In genomic region chr19:43627345-43627744, GRCm38 (mm10) we compare ENCODE assay signal across 1 mouse cellular context.
TF ChIP-seq lines count a peak whose summit lies in the region.

No protein-coding gene starts in this region.

TF ChIP-seq in MEL, 35 proteins besides CTCF, POLR2A, EP300 and RAD21 (continued from another document):
- TF ChIP-seq MYB (IDR thresholded peaks at IDR 0.05; ENCODE audit: low read depth, low read length) (no peak), TCF12 (IDR thresholded peaks at IDR 0.05; ENCODE audit: low read depth, low read length) (no peak), ZNF384 (IDR thresholded peaks at IDR 0.05; ENCODE audit: low read depth, low read length) (no peak), CHD2 (IDR thresholded peaks at IDR 0.05; ENCODE audit: low read length) (no peak), JUND (IDR thresholded peaks at IDR 0.05; ENCODE audit: low read depth, low read length) (no peak)
